Mouse (Mus musculus) forebrain, embryonic 16.5 days (tissue): ENCODE results near the gene Cdhr2. TPM values are rescaled to one million over a fixed set of nuclear protein-coding genes. Genes with fewer than 3 reads are reported as not detected.

Experiments used
- ATAC-seq: fragments of 200-750 bp; cut with Nextera tagmentation; 2 replicates; pipeline ENCODE4 v1.8.0; 2017; ENCODE audit warnings: mild to moderate bottlenecking, moderate library complexity
- H3K27ac ChIP-seq: fragments of 300-500 bp; sonication (generic); 2 replicates; pipeline ENCODE4 v1.5.1; 2014; ENCODE audit warnings: low read length, control low read depth
- H3K27me3 ChIP-seq: fragments of 300-500 bp; sonication (generic); replicated peaks from 2 replicates; pipeline ENCODE4 v1.6.1; 2014; ENCODE audit warnings: low read length; ENCODE audit not compliant: control insufficient read depth, insufficient read depth
- H3K36me3 ChIP-seq: fragments of 300-500 bp; sonication (generic); 2 replicates; pipeline ENCODE4 v1.6.1; 2014; ENCODE audit not compliant: control insufficient read depth, insufficient read depth
- H3K4me1 ChIP-seq: fragments of 300-500 bp; sonication (generic); replicated peaks from 2 replicates; pipeline ENCODE4 v1.6.1; 2014; ENCODE audit warnings: low read length; ENCODE audit not compliant: control insufficient read depth, insufficient read depth
- H3K4me2 ChIP-seq: fragments of 300-500 bp; sonication (generic); 2 replicates; pipeline ENCODE4 v1.6.1; 2014; ENCODE audit warnings: mild to moderate bottlenecking, low read length, control low read depth
- H3K4me3 ChIP-seq: fragments of 300-500 bp; sonication (generic); replicated peaks from 2 replicates; pipeline ENCODE4 v1.5.1; 2014; ENCODE audit warnings: mild to moderate bottlenecking, low read length, control low read depth
- H3K9ac ChIP-seq: fragments of 300-500 bp; sonication (generic); replicated peaks from 2 replicates; pipeline ENCODE4 v1.6.1; 2014; ENCODE audit warnings: low read depth, low read length, control low read depth
- H3K9me3 ChIP-seq: fragments of 300-500 bp; sonication (generic); 2 replicates; pipeline ENCODE4 v1.6.1; 2016; ENCODE audit warnings: low read length; ENCODE audit not compliant: control insufficient read depth
- WGBS: fragments of 180-500 bp; shearing (Covaris S2); extraction: QIAGEN DNeasy Blood & Tissue Kit; methylation state at CpG from one replicate; pipeline ENCODE4 v1.1.7; 2014; 5-methylcytosine and 5-hydroxymethylcytosine counted together
- polyA plus RNA-seq: library from polyadenylated mRNA; unstranded; fragments of >200 nt; fragmentation: Nextera tagmentation; extraction: Ambion mirVana; gene quantifications from 2 replicates; pipeline ENCODE4 v1.2.1, GENCODE M21; 2015

Cdhr2 gene
- polyA plus RNA-seq, 1 experiment from 2014 or later, result 0.25 TPM

DNA sequence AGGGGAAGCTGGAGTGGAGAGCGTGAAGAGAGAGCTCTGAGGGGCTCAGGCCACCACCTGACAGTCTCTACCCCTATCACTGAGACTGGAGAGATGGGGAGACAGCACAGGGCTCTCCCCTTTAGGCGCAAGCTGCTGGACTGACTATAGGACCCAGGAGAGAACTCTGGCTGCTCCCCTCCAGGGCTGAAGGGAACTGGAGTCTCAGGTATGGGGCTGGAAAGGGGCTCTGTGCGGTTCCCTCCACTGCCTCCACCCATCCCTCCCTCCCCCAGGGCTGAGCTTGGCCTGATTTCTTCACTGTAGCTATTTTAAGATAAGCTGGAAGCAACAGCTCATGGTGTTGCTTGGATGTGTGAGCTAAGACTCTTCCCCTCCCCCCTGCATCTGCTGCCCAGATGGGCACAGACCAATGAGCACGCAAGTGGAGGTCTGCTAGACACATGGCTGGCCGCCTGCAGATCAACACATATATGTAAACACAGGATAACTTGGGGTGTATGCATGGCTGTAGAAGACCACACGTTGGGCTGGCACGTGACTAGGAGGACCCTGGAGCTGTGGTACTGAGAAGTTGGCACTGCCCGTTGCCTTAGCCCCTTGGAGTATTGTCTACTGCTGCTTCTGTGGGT, 59.0 kb downstream of the Cdhr2 start:
- 51% methylated on average over 8 of the region's 8 CpGs for WGBS
- peaks cover 24% of the 10 kb centered on the region for H3K27me3 ChIP-seq
- no peak for ATAC-seq
- peak overlapping the region; percentile 14; the same call in 1 of the 2 replicates for H3K27ac ChIP-seq
- H3K36me3 ChIP-seq, result no peaks in the 10 kb centered on the region
- H3K9me3 ChIP-seq, result no peaks in the 10 kb centered on the region
- no peak overlapping the region for H3K9ac ChIP-seq
- H3K4me3 ChIP-seq, result no peak overlapping the region
- peaks cover 54% of the 10 kb centered on the region for H3K4me1 ChIP-seq
- no peak overlapping the region for H3K4me2 ChIP-seq

DNA sequence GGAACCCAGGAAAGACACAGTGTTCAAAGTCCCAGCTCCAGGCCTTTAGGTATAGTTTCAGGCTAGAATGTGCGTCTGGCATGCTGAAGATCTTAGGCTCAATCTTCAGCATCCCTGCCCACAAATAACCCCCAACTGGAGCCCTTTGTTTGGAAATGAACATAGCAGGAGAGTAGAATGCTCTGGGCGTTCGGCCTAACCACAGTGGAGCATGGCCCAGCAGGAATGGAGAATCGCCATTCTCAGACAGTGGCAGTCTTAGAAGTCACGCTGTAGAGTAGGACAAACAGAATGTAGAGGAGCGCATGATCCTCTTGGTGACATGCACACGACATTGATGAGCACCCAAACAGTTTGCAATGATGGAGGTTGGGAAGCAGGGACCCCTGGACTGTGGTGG, 59.6 kb downstream of the Cdhr2 start:
- no peak overlapping the region for H3K4me3 ChIP-seq
- no peak overlapping the region for H3K27ac ChIP-seq
- no peak for ATAC-seq
- no peak overlapping the region for H3K9ac ChIP-seq
- H3K27me3 ChIP-seq, result peaks cover 24% of the 10 kb centered on the region
- H3K9me3 ChIP-seq, result no peaks in the 10 kb centered on the region
- H3K36me3 ChIP-seq, result no peaks in the 10 kb centered on the region
- H3K4me1 ChIP-seq, result peaks cover 54% of the 10 kb centered on the region
- WGBS, result 67% methylated on average over 7 of the region's 7 CpGs
- no peak overlapping the region for H3K4me2 ChIP-seq

DNA sequence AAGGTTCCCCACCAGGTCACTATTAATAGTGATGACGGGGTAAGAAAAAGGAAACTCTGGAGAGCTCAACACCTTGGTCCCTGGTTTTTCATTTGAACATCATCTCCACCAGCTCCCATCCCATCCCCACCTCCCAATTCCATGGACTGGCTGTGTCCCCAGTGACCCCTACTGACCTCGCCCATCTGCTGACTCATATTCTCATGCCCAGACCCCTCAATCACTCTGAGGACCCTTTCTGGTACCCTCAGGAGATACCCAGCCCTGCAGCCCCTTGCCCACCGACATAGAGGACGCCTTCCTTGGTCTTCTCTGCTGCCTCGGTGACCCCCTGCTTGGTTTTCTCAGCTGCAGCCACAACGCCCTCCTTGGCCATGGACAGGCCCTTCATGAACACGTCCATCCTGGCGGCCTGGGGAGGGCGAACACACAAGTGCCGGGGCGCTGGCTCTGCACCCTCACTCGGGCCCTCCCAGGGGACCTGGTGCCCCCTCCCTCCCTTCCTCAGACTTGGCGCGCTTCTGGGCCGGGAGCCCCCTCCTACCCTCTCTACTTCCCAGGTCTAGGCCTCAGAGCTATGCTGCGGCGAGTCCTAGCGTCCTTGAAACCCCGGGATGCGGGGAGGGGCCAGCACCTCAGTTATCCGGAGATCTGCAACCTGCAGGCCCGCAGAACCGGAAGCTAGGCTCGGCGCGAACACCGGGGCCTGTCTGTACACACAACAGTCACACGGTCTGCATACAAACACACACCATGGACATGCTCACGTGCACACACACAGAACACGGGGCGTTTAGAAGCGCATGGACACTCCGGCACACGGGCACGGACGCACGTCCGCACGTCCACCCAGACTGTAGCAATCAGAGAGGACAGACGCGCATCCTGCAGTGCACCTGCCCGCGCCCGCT, 64.3 kb downstream of the Cdhr2 start:
- Histone ChIP-seq H3K9ac (peak overlapping the region; percentile 66), H3K9me3 (no peaks in the 10 kb centered on the region), H3K4me1 (peaks cover 24% of the 10 kb centered on the region), H3K27me3 (peaks cover 21% of the 10 kb centered on the region), H3K4me3 (peak overlapping the region; percentile 52), H3K36me3 (no peaks in the 10 kb centered on the region), H3K4me2 (peak overlapping the region; percentile 71), H3K27ac (no peak overlapping the region)
- peak; percentile 51 for ATAC-seq
- 4% methylated on average over 44 of the region's 44 CpGs for WGBS

DNA sequence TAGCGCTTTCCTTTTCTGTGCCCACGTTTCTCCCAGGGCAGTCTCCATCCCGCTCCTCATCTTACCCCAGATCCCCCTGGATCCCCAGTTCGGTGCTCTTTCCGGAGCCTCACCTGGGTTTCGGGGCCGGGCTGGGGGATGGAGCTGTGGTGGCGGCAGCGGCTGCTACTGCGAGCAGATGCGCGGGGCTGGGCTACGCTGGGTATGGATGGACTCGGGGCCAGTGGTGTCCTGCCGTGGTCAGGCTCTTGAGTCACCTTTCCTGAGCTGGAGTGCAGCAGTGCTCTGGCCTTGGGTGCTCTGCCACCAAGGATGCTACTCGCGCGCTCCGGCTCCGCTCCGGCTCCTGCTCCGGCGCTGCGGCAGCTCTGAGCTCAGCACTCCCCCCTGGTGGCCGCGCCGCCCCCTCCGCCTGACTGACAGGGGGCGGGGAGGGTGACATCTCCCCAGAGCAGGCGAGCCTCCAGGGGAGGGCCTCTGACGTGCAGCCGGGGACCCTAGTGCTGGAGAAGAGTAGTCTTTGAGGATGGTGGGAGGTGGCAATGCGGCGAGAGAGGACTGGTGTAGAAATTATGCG, 65.0 kb downstream of the Cdhr2 start, which contains the start of gene Sncb:
Sncb (minus strand) TSS at position 404 of the 577 bp plus-strand sequence.
- H3K27ac ChIP-seq, result no peak within 1 kb of the TSS
- ATAC-seq, result peak; percentile 92
- H3K4me1 ChIP-seq, result peaks cover 20% of the 10 kb centered on the region
- H3K4me3 ChIP-seq, result peak within 1 kb of the TSS; percentile 52
- H3K4me2 ChIP-seq, result peak within 1 kb of the TSS; percentile 71
- peaks cover 21% of the 10 kb centered on the region for H3K27me3 ChIP-seq
- H3K9ac ChIP-seq, result peak within 1 kb of the TSS; percentile 66
- no peaks in the 10 kb centered on the region for H3K9me3 ChIP-seq
- no peaks in the 10 kb centered on the region for H3K36me3 ChIP-seq
- WGBS, result under 1% methylated on average over 35 of the region's 35 CpGs

DNA sequence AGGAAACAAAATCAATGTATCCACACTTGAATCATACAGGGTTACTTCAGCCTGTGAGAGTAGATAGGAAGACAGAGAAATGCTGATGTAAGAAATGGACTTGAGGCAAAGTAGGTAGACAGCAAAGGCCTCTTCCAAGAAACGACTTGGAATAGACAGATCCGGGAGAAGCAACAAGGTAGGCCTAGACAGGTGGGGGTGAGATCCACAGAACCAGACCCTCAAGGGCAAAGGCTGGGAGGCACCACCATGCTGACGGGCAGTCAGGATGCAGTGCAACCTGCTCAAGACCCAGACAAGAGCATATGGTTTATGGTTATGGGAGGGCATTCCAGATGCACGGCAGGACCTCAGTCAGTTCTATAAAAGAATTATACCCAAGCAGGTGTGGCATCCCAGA, 65.8 kb downstream of the Cdhr2 start:
- Histone ChIP-seq H3K4me2 (no peak overlapping the region), H3K4me3 (no peak overlapping the region), H3K9me3 (no peaks in the 10 kb centered on the region), H3K27me3 (peaks cover 21% of the 10 kb centered on the region), H3K27ac (no peak overlapping the region), H3K4me1 (peaks cover 20% of the 10 kb centered on the region), H3K9ac (no peak overlapping the region), H3K36me3 (no peaks in the 10 kb centered on the region)
- ATAC-seq, result no peak
- WGBS, result 72% methylated on average over 4 of the region's 4 CpGs

DNA sequence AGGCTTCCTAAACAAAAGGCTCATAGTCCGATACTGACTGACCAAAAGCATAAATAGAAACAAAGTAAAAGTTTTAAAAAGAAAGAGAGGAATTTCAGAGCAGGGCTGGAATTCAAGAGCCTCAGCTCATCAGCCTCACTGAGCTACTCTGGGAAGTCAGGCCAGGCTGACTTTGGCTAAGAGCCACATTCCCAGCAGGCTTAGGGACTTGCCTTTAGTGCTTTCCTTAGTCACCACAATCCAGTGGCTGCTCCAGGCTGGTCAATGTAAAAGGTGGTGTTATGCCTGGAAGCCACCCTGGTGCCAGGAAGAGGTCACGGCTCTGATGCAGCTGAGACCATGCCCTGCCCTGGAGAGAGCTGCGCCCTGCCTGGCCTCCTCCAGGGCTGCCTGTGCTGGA, 79.3 kb downstream of the Cdhr2 start:
- Histone ChIP-seq H3K9ac (no peak overlapping the region), H3K4me2 (no peak overlapping the region), H3K27me3 (no peaks in the 10 kb centered on the region), H3K27ac (no peak overlapping the region), H3K4me1 (peaks cover 4% of the 10 kb centered on the region; the same call in 1 of the 2 replicates), H3K4me3 (no peak overlapping the region), H3K9me3 (no peaks in the 10 kb centered on the region), H3K36me3 (no peaks in the 10 kb centered on the region)
- WGBS, result 56% methylated on average over 3 of the region's 3 CpGs
- no peak for ATAC-seq

DNA sequence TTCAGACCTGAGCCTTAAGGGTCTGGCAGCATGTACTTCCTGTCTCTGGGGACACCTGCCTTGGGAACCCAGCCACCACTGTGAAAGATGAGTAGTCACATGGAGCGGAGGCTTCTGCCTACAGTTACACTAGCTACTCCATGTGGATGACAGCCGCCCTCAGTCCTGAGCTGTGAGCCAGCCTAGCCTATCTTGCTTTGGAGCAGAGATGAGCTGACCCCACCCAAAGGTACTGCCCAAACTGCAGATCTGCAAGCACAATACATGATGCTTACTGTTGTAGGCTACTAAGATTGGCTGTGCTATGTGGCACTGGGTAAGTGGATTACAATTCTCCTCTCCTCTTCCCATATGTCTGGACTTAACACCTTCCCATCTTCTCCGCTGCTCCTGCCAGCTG, 79.8 kb downstream of the Cdhr2 start:
- no peaks in the 10 kb centered on the region for H3K9me3 ChIP-seq
- no peak overlapping the region for H3K4me2 ChIP-seq
- H3K36me3 ChIP-seq, result no peaks in the 10 kb centered on the region
- H3K27ac ChIP-seq, result no peak overlapping the region
- H3K9ac ChIP-seq, result no peak overlapping the region
- H3K4me1 ChIP-seq, result peaks cover 4% of the 10 kb centered on the region; the same call in 1 of the 2 replicates
- no peaks in the 10 kb centered on the region for H3K27me3 ChIP-seq
- ATAC-seq, result no peak
- WGBS, result 83% methylated on average over 3 of the region's 3 CpGs
- no peak overlapping the region for H3K4me3 ChIP-seq

DNA sequence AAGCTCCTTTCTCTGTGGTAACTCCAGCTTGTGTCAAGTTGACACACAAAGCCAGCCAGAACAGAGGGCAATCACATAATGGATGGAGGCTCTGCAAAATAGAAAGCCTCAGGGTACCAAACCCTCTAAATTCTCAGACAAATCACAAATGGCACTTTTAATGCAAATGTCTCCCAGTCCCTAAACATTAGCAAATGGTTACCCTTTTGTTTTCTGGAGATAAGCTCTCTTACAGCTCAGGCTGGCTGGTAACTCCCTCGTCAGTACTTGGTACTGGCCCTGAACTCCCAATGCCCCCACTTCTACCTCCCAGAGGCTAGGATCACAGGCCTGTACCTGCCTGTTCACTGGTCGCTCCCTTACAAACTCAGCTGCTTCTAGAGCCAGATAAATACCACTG, 82.0 kb downstream of the Cdhr2 start:
- Histone ChIP-seq H3K9me3 (no peaks in the 10 kb centered on the region), H3K36me3 (no peaks in the 10 kb centered on the region), H3K27me3 (no peaks in the 10 kb centered on the region), H3K4me2 (no peak overlapping the region), H3K4me1 (peaks cover 4% of the 10 kb centered on the region; the same call in 1 of the 2 replicates), H3K27ac (no peak overlapping the region), H3K4me3 (no peak overlapping the region), H3K9ac (no peak overlapping the region)
- no peak for ATAC-seq
- 39% methylated on average over 2 of the region's 2 CpGs for WGBS

DNA sequence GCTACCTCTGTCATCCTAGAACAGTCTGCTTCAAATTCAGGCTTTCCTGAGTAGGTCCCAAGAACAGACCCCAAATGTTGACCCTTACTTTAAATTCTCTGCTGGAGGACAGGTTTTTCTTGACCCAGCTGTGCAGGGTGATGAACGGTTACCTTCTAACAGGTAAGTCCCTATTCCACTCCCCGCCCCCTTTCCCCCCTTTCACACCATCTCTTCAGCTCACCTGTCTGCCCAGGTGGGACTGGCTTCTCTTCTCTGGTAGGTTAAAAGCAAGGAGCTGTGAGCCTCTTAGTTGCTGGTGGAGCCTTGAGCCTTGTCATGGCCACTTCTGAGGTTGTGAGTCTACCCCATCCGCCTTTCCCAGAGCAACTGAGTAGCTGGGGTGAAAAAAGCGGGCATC, 82.4 kb downstream of the Cdhr2 start, which contains the start of gene Eif4e1b:
Eif4e1b (plus strand) TSS at position 301 of the 400 bp plus-strand sequence.
- Histone ChIP-seq H3K9ac (no peak within 1 kb of the TSS), H3K36me3 (no peaks in the 10 kb centered on the region), H3K27me3 (no peaks in the 10 kb centered on the region), H3K4me1 (peaks cover 4% of the 10 kb centered on the region; the same call in 1 of the 2 replicates), H3K4me3 (no peak within 1 kb of the TSS), H3K27ac (no peak within 1 kb of the TSS), H3K9me3 (no peaks in the 10 kb centered on the region), H3K4me2 (no peak within 1 kb of the TSS)
- ATAC-seq, result no peak
- 91% methylated on average over 4 of the region's 4 CpGs for WGBS
